In the genomic region with DNA sequence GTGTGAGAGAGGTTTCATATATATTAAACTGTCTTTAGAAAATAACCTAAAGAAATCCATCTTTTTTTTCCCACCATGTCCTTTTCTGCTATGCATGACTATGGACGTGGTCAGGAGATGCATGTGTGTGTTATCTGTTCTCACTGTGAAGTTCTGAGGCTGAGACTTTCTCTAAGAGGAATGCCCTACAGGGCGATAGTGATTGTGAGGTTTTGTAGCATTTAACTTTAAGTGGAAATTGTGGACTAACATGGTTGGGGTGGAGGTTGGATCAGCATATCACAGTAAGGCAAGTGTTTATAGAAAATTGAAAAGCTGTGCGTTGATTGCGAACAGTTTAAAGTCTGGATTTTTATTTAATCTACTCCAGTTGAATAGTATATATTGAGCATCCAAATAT, we compare ENCODE assay signal across 9 mouse cellular contexts. TPM values are rescaled to one million over a fixed set of nuclear protein-coding genes. Genes with fewer than 3 reads are reported as not detected.
DNase-seq lines count a peak whose midpoint lies in the region; ATAC-seq and TF ChIP-seq lines count a peak whose summit lies in the region.
"Had no signal": no experiment of that assay in that cellular context is flagged by ENCODE, and none has a peak within 500 bp of the region (broad histone marks: within the 10 kb centered on the region; RNA-seq: fewer than 3 reads in every experiment).

No protein-coding gene starts in this region.

- H3K79me2 ChIP-seq in macrophage (ENCODE audit: inconsistent target) = no peaks in the 10 kb centered on the region

- peak overlapping the region; percentile 63 for H3K27ac ChIP-seq in heart, embryonic 12.5 days (ENCODE audit: poor library complexity, severe bottlenecking)
- H3K27ac ChIP-seq in forebrain, postnatal 0 days (ENCODE audit: low read depth, low read length) = no peak overlapping the region
- no peak overlapping the region for H3K27ac ChIP-seq in macrophage

- peaks cover 8% of the 10 kb centered on the region for H3K4me1 ChIP-seq in heart, embryonic 12.5 days (replicated peaks)
- H3K4me1 ChIP-seq in G1E (ENCODE audit: insufficient read depth, low read depth, low read length) = peaks cover 53% of the 10 kb centered on the region
- peaks cover 9% of the 10 kb centered on the region for H3K4me1 ChIP-seq in forebrain, postnatal 0 days (ENCODE audit: insufficient read depth)

- no peaks in the 10 kb centered on the region for H3K36me3 ChIP-seq in heart, embryonic 12.5 days
- no peaks in the 10 kb centered on the region for H3K36me3 ChIP-seq in G1E (replicated peaks)
- no peaks in the 10 kb centered on the region for H3K36me3 ChIP-seq in forebrain, postnatal 0 days (ENCODE audit: insufficient read depth)
- H3K36me3 ChIP-seq in macrophage (ENCODE audit: inconsistent target) = no peaks in the 10 kb centered on the region

- no peaks in the 10 kb centered on the region for H3K9me3 ChIP-seq in heart, embryonic 12.5 days (replicated peaks)
- no peaks in the 10 kb centered on the region for H3K9me3 ChIP-seq in G1E (replicated peaks)
- H3K9me3 ChIP-seq in forebrain, postnatal 0 days (ENCODE audit: low read length) = no peaks in the 10 kb centered on the region

- DNase-seq in heart, postnatal 25 days (ENCODE audit: low spot score) = no peak
- DNase-seq in G1E (ENCODE audit: low spot score) = no peak
- DNase-seq in forebrain, postnatal 0 days = no peak
- no peak for DNase-seq in cerebellum, postnatal 4 days (ENCODE audit: low spot score in 2 of 2)
- DNase-seq in layer of hippocampus, adult 18-20 months (ENCODE audit: low spot score in 2 of 2) = no peak
- no peak for DNase-seq in right cerebral cortex, postnatal 36 days (ENCODE audit: low spot score in 2 of 2)
- DNase-seq: cerebellum, adult 8-10 months had no signal

- peak overlapping the region; percentile 82 for H3K4me2 ChIP-seq in heart, embryonic 12.5 days
- H3K4me2 ChIP-seq in forebrain, postnatal 0 days (ENCODE audit: low read depth) = peak overlapping the region; percentile 88; the same call in 1 of the 2 replicates

- peak overlapping the region; percentile 44; the same call in 1 of the 2 replicates for H3K9ac ChIP-seq in heart, embryonic 12.5 days
- H3K9ac ChIP-seq in forebrain, postnatal 0 days = no peak overlapping the region

- peak; percentile 27; the same call in 1 of the 2 replicates for ATAC-seq in heart, embryonic 12.5 days (ENCODE audit: insufficient number of reproducible peaks, low FRiP score)
- no peak for ATAC-seq in G1E (ENCODE audit: extremely low read depth, insufficient number of reproducible peaks, low FRiP score, poor library complexity, severe bottlenecking)
- no peak for ATAC-seq in forebrain, postnatal 0 days

- peak overlapping the region; percentile 78 for H3K4me3 ChIP-seq in heart, embryonic 12.5 days
- H3K4me3 ChIP-seq in G1E (ENCODE audit: low read depth, low read length) (peak overlapping the region; percentile 38; the same call in 1 of the 2 replicates), macrophage (ENCODE audit: inconsistent target) (peak overlapping the region; percentile 46; the same call in 1 of the 2 replicates)
- H3K4me3 ChIP-seq in forebrain, postnatal 0 days (ENCODE audit: low read depth, low read length) = no peak overlapping the region

- 22% methylated on average over 4 of the region's 4 CpGs for WGBS in heart, embryonic 12.5 days
- 39% methylated on average over 4 of the region's 4 CpGs for WGBS in forebrain, postnatal 0 days
- WGBS in macrophage (ENCODE audit: missing documents) = 76% methylated on average over 4 of the region's 4 CpGs

- TF ChIP-seq CTCF in G1E (IDR thresholded peaks at IDR 0.05; ENCODE audit: low read depth, low read length) = no peak
- no peak for TF ChIP-seq CTCF in forebrain, postnatal 0 days (IDR thresholded peaks at IDR 0.05; ENCODE audit: low read depth)

- intact Hi-C loops in heart, postnatal 25 days (cut with DNase I) = loop anchor here (10.0 kb wide), 3 partner anchors 199 to 1521 kb away; partner anchors contain the start of gene Cstf2t

- H3K27me3 ChIP-seq in heart, embryonic 12.5 days (replicated peaks) = no peaks in the 10 kb centered on the region
- H3K27me3 ChIP-seq in G1E (ENCODE audit: insufficient read depth, low read length) = no peaks in the 10 kb centered on the region; the same call in 1 of the 2 replicates
- peaks cover 40% of the 10 kb centered on the region for H3K27me3 ChIP-seq in forebrain, postnatal 0 days (ENCODE audit: insufficient read depth, low read length)

RNA-seq across cellular contexts. Expression of gene Prkg1, which starts 0.6 kb away (rescaled TPM):
- polyA plus RNA-seq in heart, embryonic 12.5 days (2016; fragmentation: Nextera tagmentation; extraction: Ambion mirVana) = 10.7 and 11.5 TPM in 2 replicates
- total RNA-seq in heart, postnatal 25 days (2021) = 10 to 100 TPM; 12.2 to 14.8 TPM
- total RNA-seq in G1E (2014; fragmentation: Nextera tagmentation) (22.9 and 25.4 TPM in 2 replicates), G1E (2017) (27.3 and 29.0 TPM in 2 replicates)
- polyA plus RNA-seq in G1E (2012) (1.0 and 1.1 TPM in 2 replicates), macrophage (2018) (1.1 to 3.4 TPM (median 2.5 TPM) in 3 replicates)
- 9.9 and 10.6 TPM in 2 replicates for total RNA-seq in forebrain, postnatal 0 days (2014; rRNA removed)
- polyA plus RNA-seq in forebrain, postnatal 0 days (2015; fragmentation: Nextera tagmentation; extraction: Ambion mirVana) = 1.8 and 3.2 TPM in 2 replicates
- 100 to 1,000 TPM in 3 of 26 experiments, 10 to 100 TPM in 18, 1 to 10 TPM in 5; 2.6 to 185 (median 27.8) TPM for total RNA-seq in macrophage (2018; cell fraction: chromatin; rRNA removed)
- total RNA-seq in macrophage (2018; cell fraction: cytosol; rRNA removed) = 1 to 10 TPM in 22 of 26 experiments, under 1 TPM in 4; 0.37 to 8.6 (median 4.4) TPM
- 100 to 1,000 TPM in 6 of 26 experiments, 10 to 100 TPM in 16, 1 to 10 TPM in 4; 2.5 to 130 (median 32.0) TPM for total RNA-seq in macrophage (2018; cell fraction: nucleus; rRNA removed)
- 10 to 100 TPM; 20.8 to 22.6 TPM for total RNA-seq in layer of hippocampus, adult 18-20 months (2021)
